Mouse (Mus musculus) myocyte (in vitro differentiated cells): ENCODE results near the gene Ptpn23.

Source experiments
- CEBPB ChIP-seq: IDR thresholded peaks from 2 replicates; pipeline ENCODE4 v1.6.1; 2011; ENCODE audit warnings: mild to moderate bottlenecking, moderate library complexity; ENCODE audit not compliant: poor library complexity, insufficient read depth, severe bottlenecking
- MAX ChIP-seq: IDR thresholded peaks from one replicate; pipeline ENCODE4 v1.6.1; 2011; ENCODE audit warnings: low read depth, mild to moderate bottlenecking, control low read depth
- POLR2A ChIP-seq: IDR thresholded peaks from one replicate; pipeline ENCODE4 v1.6.1; 2011; ENCODE audit warnings: low read depth, mild to moderate bottlenecking, control low read depth, moderate library complexity; ENCODE audit not compliant: insufficient read length
- REST ChIP-seq: IDR thresholded peaks from one replicate; pipeline ENCODE4 v1.6.1; 2011; ENCODE audit warnings: mild to moderate bottlenecking, control low read depth, moderate library complexity; ENCODE audit not compliant: insufficient read depth, insufficient read length
- USF1 ChIP-seq: IDR thresholded peaks from one replicate; pipeline ENCODE4 v1.6.1; 2011; ENCODE audit warnings: low read depth, mild to moderate bottlenecking, control low read depth, moderate library complexity

DNA sequence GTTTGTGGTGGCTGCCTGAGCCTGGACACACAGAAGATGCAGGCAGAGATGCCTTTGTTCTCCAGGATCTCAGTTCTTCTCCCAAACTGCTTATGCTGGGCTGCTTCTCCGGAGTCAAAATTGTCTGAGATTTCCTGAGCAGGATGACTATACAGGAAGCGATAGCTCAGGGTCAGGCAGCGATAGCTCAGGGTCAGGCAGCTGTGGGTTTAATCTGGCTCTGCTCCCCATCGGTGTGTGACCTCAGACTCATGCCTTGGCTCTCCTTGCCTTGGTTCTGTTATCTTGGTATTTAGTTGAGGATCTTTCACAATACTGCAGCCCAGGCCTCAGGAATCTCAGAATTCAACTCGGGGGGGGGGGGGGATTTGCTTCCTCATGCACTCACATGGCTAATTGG, 41.3 kb downstream of the Ptpn23 start:
- no peak for TF ChIP-seq POLR2A
- no peak for TF ChIP-seq USF1
- TF ChIP-seq CEBPB, result no peak
- TF ChIP-seq REST, result no peak
- TF ChIP-seq MAX, result no peak
